Mouse (Mus musculus) frontal cortex, adult 2 months (tissue): ENCODE measurements around the gene Adora2b. TPM values are rescaled to one million over a fixed set of nuclear protein-coding genes. Genes with fewer than 3 reads are reported as not detected.
A peak's percentile ranks its signal among the peaks of the same experiment; 100 is the strongest.

Experiments
- DNase-seq, 2 experiments: peaks; one replicate each; pipeline ENCODE4 v3.0.0; 2022; ENCODE audit warnings: low spot score in 1 of 2; ENCODE audit errors: extremely low spot score in 1 of 2
- polyA plus RNA-seq: library from polyadenylated mRNA; depleted of rRNA; stranded (reverse); fragments of >200 nt; gene quantifications from 2 replicates; pipeline ENCODE4 v1.2.3, GENCODE M21; 2012; rRNA removed

The Adora2b gene
- polyA plus RNA-seq: 7.1 and 9.9 TPM in 2 replicates

- DNase-seq: peak in 1 of 2 experiments; percentile 23
These were observed at the start of gene Adora2b for GRCm38 (mm10) chr11:62248401-62249244. Adora2b (plus strand) TSS chr11:62248984.

DNA sequence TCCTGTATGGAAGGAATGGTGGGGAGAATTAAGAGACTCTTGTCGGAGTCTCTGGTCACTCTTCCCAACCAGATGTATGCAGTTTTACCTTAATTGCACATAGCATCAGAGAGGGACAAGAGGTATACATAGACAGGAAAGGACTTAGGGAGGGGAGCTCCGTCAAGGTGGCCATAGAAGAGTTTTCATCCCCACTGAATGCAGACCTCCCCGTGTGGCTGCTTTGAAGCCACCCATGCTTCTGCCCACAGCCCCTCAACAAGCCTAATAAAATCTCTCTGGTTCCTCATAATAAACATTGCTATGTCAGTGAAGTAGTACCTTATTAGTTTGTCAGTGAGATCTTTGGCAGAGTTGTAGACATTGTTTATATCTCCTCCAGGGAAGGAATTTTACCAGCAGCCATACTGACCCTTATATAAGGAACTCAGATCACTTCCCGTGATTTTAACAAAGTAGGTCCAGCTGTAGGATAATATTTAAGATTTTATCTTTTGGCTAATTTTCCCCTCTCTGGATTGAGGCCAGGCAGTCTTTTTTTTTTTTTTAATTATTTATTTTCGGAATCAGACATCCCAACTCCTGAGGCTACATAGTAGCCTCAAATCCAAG is 47.8 kb upstream of the Adora2b start:
- DNase-seq: no peak

DNA sequence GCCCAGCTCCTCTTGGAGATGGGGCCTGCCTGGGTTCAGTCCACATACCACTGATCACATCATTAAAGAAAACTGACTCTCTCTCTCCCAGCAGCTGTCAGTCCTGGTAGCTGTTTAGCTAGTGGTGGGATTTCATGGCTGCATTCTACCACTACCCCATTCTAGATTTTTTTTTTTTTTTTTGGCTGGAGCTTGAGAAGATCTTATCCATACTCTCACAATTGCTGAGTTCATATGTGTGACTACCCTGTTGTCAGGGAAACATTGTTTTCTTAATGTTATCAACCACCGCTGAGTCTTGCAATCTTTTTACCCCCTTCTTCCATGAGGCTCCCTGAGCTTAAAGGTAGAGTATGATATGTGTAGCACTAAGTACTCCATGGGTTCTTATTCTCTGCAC is 46.1 kb upstream of the Adora2b start:
- DNase-seq: no peak

DNA sequence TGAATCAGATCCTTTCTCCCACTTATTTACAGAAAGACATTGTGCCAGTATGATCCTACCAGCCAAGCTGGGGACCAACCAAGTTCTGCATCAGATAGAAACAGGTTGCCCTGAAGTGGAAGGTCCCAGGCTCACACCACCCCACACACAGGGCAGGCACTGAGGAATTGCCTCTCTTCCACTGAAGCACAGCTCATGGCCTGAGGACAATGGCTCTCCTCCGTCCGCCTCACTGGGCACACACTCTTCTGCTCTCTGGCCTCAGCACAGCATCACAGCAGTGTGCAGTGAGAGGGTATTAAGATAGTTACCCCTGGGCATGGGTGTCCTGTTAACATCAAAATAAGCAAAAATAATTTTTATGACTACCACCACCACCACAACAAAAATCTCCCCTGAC is 39.7 kb upstream of the Adora2b start:
- DNase-seq: no peak

DNA sequence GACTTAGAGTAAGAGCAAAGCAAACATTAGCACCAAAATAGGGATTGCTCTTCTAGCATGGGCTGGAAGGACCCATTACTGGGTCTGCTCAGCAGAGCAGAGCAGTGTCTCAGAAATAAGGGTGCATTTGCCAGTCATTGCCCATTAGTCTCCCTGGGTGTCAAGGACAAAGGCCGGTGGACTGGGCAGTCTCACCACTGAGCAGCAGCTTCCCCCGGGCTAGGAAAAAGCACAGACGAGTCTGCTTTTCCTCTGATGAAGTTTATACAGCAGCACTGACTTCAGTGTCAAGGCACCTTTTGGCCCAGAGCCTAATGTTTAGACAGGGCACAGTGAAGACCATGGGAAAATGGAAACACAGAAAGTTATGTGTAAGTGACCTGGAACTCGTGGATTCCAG is 38.9 kb upstream of the Adora2b start:
- DNase-seq: no peak

DNA sequence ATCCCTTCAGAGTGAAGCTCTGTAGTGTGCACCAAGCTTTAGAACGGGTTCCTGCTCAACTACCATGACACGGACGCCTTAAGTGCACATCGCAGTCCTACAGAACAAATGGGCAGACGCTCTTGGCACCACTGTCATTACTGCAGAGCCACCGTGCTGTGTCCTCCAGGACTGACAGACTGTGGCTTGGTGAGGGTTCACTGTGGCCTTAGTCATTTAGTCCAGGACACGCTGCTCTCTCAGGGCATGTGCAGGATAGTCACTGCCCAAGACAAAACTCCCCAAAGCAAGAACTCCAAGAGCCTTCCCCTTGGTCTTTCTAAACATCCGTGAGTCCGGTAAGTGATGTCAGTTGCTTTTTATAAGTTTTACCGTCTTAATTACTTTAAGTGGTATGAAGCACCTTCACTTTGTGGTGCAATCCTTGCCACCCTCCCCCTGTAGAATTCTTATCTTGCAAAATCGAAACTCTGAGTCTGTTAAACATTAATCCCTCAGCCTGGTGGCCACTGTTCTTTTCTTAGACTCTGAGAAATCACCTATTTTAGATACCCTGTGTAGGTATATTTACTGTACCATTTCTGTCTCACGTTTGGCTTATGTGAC is 35.3 kb upstream of the Adora2b start:
- no peak for DNase-seq

DNA sequence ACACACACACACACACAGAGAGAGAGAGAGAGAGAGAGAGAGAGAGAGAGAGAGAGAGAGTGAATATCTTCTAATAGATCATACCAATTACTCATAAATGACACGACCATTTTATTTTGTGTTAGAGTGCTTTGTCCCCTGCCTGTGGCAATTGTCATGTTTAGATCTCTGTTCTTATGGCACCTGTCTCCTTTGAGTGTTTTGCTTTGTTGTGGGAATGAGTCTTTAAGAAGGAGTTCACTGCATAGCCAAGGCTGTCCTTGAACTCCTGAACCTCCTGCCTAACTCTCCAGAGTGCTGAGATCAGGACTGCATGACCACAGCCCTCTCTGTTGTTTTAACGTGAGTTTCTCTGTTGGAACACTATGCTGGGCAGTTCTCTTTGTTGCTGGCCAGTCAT is 33.7 kb upstream of the Adora2b start:
- DNase-seq: no peak

GRCm38 (mm10) chr11:62217751-62218150 is 31.0 kb upstream of the Adora2b start:
- no peak for DNase-seq

GRCm38 (mm10) chr11:62220756-62221510 is 27.9 kb upstream of the Adora2b start:
- no peak for DNase-seq

DNA sequence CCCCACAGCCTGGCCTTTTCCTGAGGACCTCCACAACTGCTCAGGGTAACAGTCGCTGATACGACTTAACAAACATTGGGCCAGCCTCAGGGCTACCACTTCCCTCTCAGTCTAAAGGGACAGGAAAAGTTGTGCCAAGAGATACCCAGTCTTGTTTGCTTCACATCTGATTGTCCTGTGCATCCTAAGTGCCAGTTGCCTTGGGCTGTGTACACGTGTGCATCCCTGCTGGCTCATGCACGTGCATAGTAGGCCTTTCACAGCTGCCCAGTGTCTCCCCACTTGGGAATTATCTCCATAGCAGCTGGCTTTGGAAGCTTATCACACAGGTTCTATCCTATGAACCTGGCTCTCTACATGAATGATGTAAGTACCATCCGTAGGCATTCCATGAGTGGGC is 25.4 kb upstream of the Adora2b start:
- DNase-seq: no peak

- DNase-seq: no peak
These were observed 24.8 kb upstream of the Adora2b start for GRCm38 (mm10) chr11:62223962-62224361.

- DNase-seq: no peak
These were observed 24.0 kb upstream of the Adora2b start for GRCm38 (mm10) chr11:62224797-62225196.

- no peak for DNase-seq
These were observed 8.0 kb upstream of the Adora2b start for GRCm38 (mm10) chr11:62240631-62241261.

GRCm38 (mm10) chr11:62243871-62244270 is 4.9 kb upstream of the Adora2b start:
- no peak for DNase-seq

- DNase-seq: no peak
These were observed 4.3 kb upstream of the Adora2b start for GRCm38 (mm10) chr11:62244471-62244870.

DNA sequence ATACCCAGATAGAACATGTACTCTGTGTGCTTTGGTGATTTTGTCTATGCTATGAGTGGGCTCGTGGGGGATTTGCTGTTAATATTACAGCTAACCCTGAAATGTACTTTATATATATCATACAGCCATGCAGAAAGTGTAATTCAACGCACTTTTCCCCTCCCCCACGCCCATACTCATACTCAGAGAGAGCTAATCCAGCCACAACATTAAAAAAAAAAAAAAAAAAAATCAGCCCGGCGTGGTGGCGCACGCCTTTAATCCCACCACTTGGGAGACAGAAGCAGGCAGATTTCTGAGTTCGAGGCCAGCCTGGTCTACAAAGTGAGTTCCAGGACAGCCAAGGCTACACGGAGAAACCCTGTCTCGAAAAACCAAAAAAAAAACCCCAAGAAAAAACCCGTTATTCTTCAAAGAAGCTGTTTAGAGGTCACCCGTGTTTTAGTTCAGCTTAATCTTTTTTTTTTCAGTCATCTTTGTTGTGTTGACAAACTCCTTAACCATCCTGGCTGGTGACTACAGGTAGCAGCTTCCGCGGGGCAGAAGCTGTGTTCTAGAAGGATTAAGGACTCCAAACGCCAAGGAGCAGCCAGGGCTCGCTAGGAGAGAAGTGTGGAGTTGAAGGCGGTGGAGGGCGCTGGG is 904 bp upstream of the Adora2b start:
- no peak for DNase-seq

DNA sequence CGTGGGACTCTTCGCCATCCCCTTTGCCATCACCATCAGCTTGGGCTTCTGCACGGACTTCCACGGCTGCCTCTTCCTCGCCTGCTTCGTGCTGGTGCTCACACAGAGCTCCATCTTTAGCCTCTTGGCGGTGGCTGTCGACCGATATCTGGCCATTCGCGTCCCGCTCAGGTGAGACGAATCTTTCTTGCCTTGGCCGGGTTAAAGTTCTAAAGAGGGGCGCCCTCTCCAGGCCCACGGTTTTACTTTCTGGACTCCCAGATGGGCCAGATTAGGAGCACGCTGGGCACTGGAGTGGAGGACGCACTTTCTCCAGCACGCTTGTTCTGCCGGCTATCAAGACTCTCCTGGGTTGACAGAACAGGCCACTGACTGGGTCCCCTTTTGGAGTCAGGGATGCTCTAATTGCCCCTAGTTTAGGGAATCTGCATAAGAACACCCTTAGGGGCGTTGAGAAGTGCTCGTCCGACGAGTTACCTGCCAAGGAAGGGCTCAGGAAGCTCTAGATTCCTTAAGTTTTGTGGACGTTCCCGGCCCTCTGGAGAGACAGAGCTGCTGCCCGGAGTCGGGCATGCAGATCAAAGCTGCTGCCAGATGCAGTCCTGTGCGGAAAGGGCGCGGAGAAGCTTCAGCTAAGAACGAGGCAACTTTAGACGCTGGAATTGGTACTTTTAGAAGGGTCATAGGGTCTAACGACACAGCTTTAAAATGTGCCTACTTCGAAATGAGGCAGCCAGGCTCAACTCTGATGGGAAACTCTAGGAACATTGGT is 668 bp downstream of the Adora2b start:
- DNase-seq: no peak

DNA sequence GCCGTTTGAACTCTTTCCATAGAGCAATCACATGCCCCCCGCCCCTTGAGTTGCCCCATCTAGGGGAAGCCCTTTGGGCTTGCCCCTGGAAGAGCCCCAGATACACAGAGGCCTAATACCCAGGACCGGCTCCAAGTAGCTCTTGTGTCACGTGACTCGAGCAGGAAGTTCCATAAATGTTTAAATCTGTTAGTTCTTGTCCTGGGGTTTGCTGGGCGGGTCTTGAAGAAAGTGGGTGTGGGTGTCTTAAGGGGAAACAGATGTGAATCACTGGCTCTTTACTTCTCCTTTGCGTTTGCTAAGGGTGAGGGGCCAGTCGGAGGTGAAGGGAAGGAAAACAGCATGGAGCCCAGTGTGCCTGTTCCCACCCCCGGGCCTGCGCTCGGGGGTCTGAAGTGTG is 2.3 kb downstream of the Adora2b start:
- no peak for DNase-seq

- no peak for DNase-seq
These were observed 4.6 kb downstream of the Adora2b start for GRCm38 (mm10) chr11:62253380-62253779.
